Mouse (Mus musculus): ENCODE data around the gene Sync. TPM values are rescaled to one million over a fixed set of nuclear protein-coding genes. Genes with fewer than 3 reads are reported as not detected.

The Sync gene
- polyA plus RNA-seq, 1 experiment from 2014 or later = 0.30 TPM

Small RNAs within 50 kb of the gene (microRNA-seq; reads per million reads assigned to microRNA genes)
- not detected for gene Gm22994

Other genes starting within 250 kb of the Sync start
- gene Rnf19b, start 229.3 kb upstream of the Sync start, polyA plus RNA-seq (2016; fragmentation: Nextera tagmentation; extraction: Ambion mirVana) = 7.1 and 9.0 TPM in 2 replicates
- 1.0 and 2.1 TPM in 2 replicates for gene Tmem54, start 182.1 kb upstream of the Sync start, polyA plus RNA-seq (2016; fragmentation: Nextera tagmentation; extraction: Ambion mirVana)
- 1.4 and 2.4 TPM in 2 replicates for gene Hpca, start 165.6 kb upstream of the Sync start, polyA plus RNA-seq (2016; fragmentation: Nextera tagmentation; extraction: Ambion mirVana)
- 0.50 and 0.78 TPM in 2 replicates for gene Fndc5, start 150.6 kb upstream of the Sync start, polyA plus RNA-seq (2016; fragmentation: Nextera tagmentation; extraction: Ambion mirVana)
- 28.2 and 28.8 TPM in 2 replicates for gene S100pbp, start 97.9 kb upstream of the Sync start, polyA plus RNA-seq (2016; fragmentation: Nextera tagmentation; extraction: Ambion mirVana)
- gene Yars, start 97.9 kb upstream of the Sync start, polyA plus RNA-seq (2016; fragmentation: Nextera tagmentation; extraction: Ambion mirVana) = 107 and 111 TPM in 2 replicates
- gene C77080, start 26.2 kb upstream of the Sync start, polyA plus RNA-seq (2016; fragmentation: Nextera tagmentation; extraction: Ambion mirVana) = 2.7 and 3.7 TPM in 2 replicates
- 522 and 529 TPM in 2 replicates for gene Rbbp4, start 47.8 kb downstream of the Sync start, polyA plus RNA-seq (2016; fragmentation: Nextera tagmentation; extraction: Ambion mirVana)
- 48.3 and 49.6 TPM in 2 replicates for gene Zbtb8os, start 48.1 kb downstream of the Sync start, polyA plus RNA-seq (2016; fragmentation: Nextera tagmentation; extraction: Ambion mirVana)
- gene Zbtb8a, start 90.5 kb downstream of the Sync start, polyA plus RNA-seq (2016; fragmentation: Nextera tagmentation; extraction: Ambion mirVana) = 7.5 and 9.4 TPM in 2 replicates
- 1.3 and 1.6 TPM in 2 replicates for gene Zbtb8b, start 153.2 kb downstream of the Sync start, polyA plus RNA-seq (2016; fragmentation: Nextera tagmentation; extraction: Ambion mirVana)
- gene Bsdc1, start 174.0 kb downstream of the Sync start, polyA plus RNA-seq (2016; fragmentation: Nextera tagmentation; extraction: Ambion mirVana) = 20.2 and 25.0 TPM in 2 replicates
- gene Tssk3, start 203.4 kb downstream of the Sync start, polyA plus RNA-seq (2016; fragmentation: Nextera tagmentation; extraction: Ambion mirVana) = not detected in 2 replicates
- not detected in 2 replicates for gene Fam229a, start 203.6 kb downstream of the Sync start, polyA plus RNA-seq (2016; fragmentation: Nextera tagmentation; extraction: Ambion mirVana)
- 1,603 and 1,647 TPM in 2 replicates for gene Marcksl1, start 226.0 kb downstream of the Sync start, polyA plus RNA-seq (2016; fragmentation: Nextera tagmentation; extraction: Ambion mirVana)

All from midbrain, embryonic 10.5 days (tissue).